ENCODE assay signal across 9 mouse cellular contexts in the genomic region with DNA sequence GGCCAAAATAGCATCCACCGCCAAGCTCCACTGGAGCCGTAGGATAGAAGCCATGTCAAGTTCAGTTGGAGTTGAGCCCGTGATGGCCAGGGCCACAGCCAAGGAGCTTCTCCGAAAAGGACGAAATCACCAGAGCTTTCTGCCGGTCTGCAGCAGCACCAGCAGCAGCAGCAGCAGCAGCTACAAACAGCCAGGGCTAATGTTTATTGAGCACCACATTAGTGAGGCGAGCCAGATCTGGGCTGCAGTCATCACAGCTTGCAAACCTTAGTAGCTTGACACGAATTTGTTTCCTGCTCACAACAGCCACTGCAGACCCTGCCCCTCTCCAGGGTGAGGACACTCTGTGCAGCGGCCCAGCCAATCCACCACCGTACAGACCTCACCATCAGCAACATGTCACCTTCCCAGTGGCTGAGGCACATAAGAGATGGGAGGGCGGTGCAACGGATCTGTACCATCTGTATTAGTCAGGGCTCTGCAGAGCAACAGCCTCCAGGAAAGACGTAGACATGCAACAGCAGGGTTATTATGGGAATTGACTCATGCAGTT.
A peak's percentile ranks its signal among the peaks of the same experiment; 100 is the strongest.
DNase-seq lines count a peak whose midpoint lies in the region; ATAC-seq and TF ChIP-seq lines count a peak whose summit lies in the region.
"Had no signal": no experiment of that assay in that cellular context is flagged by ENCODE, and none has a peak within 500 bp of the region (broad histone marks: within the 10 kb centered on the region; RNA-seq: fewer than 3 reads in every experiment).

No protein-coding gene starts in this region.

- WGBS in forebrain, embryonic 15.5 days, result 78% methylated on average over 13 of the region's 13 CpGs
- WGBS in forebrain, embryonic 11.5 days, result 90% methylated on average over 13 of the region's 13 CpGs
- 57% methylated on average over 13 of the region's 13 CpGs for WGBS in hindbrain, embryonic 16.5 days
- WGBS in liver, postnatal 0 days (ENCODE audit: insufficient replicate concordance), result 67% methylated on average over 13 of the region's 13 CpGs
- 79% methylated on average over 13 of the region's 13 CpGs for WGBS in kidney, adult 2 months

- no peak overlapping the region for H3K9ac ChIP-seq in forebrain, embryonic 15.5 days (replicated peaks)
- no peak overlapping the region for H3K9ac ChIP-seq in forebrain, embryonic 11.5 days (ENCODE audit: low read length)
- no peak overlapping the region for H3K9ac ChIP-seq in hindbrain, embryonic 16.5 days (ENCODE audit: low read depth, low read length)
- no peak overlapping the region for H3K9ac ChIP-seq in liver, postnatal 0 days (replicated peaks)
- H3K9ac ChIP-seq: midbrain, embryonic 12.5 days had no signal

- H3K9me3 ChIP-seq in forebrain, embryonic 15.5 days, result no peaks in the 10 kb centered on the region
- no peaks in the 10 kb centered on the region for H3K9me3 ChIP-seq in forebrain, embryonic 11.5 days (ENCODE audit: control insufficient read depth, low read length)
- H3K9me3 ChIP-seq in hindbrain, embryonic 16.5 days (ENCODE audit: control insufficient read depth, low read length), result no peaks in the 10 kb centered on the region
- no peaks in the 10 kb centered on the region for H3K9me3 ChIP-seq in liver, postnatal 0 days (ENCODE audit: low read length)
- H3K9me3 ChIP-seq: midbrain, embryonic 12.5 days had no signal

- no peak for TF ChIP-seq CTCF in brain, embryonic 14.5 days (IDR thresholded peaks at IDR 0.05; ENCODE audit: borderline replicate concordance, extremely low read depth, insufficient read depth, insufficient read length)
- TF ChIP-seq CTCF in liver, postnatal 0 days (IDR thresholded peaks at IDR 0.05; ENCODE audit: low read depth), result no peak
- TF ChIP-seq CTCF in kidney, adult 2 months (conservative IDR thresholded peaks at IDR 0.05; ENCODE audit: insufficient read depth, insufficient read length, low read depth, low read length), result no peak

- no peaks in the 10 kb centered on the region for H3K36me3 ChIP-seq in forebrain, embryonic 15.5 days
- no peaks in the 10 kb centered on the region for H3K36me3 ChIP-seq in forebrain, embryonic 11.5 days (ENCODE audit: control insufficient read depth, insufficient read depth, low read length)
- no peaks in the 10 kb centered on the region for H3K36me3 ChIP-seq in hindbrain, embryonic 16.5 days (ENCODE audit: control insufficient read depth, insufficient read depth, low read length)
- no peaks in the 10 kb centered on the region for H3K36me3 ChIP-seq in liver, postnatal 0 days (replicated peaks; ENCODE audit: insufficient read depth, low read length)
- no peaks in the 10 kb centered on the region for H3K36me3 ChIP-seq in kidney, adult 2 months (ENCODE audit: control insufficient read depth, insufficient read depth, low read length)
- H3K36me3 ChIP-seq: midbrain, embryonic 12.5 days had no signal

- no peak overlapping the region for H3K27ac ChIP-seq in forebrain, embryonic 15.5 days (replicated peaks)
- H3K27ac ChIP-seq in forebrain, embryonic 11.5 days (ENCODE audit: low read depth, low read length), result no peak overlapping the region
- H3K27ac ChIP-seq in hindbrain, embryonic 16.5 days (ENCODE audit: low read depth, low read length), result peak overlapping the region; percentile 13
- no peak overlapping the region for H3K27ac ChIP-seq in liver, postnatal 0 days (ENCODE audit: low read depth)
- no peak overlapping the region for H3K27ac ChIP-seq in kidney, adult 2 months (ENCODE audit: insufficient read depth, low read depth, low read length)
- H3K27ac ChIP-seq: midbrain, embryonic 12.5 days had no signal

- no peak overlapping the region for H3K4me3 ChIP-seq in forebrain, embryonic 15.5 days
- no peak overlapping the region for H3K4me3 ChIP-seq in forebrain, embryonic 11.5 days (ENCODE audit: low read depth, low read length)
- H3K4me3 ChIP-seq in hindbrain, embryonic 16.5 days (ENCODE audit: low read length), result no peak overlapping the region
- no peak overlapping the region for H3K4me3 ChIP-seq in liver, postnatal 0 days (ENCODE audit: low read depth, low read length)
- no peak overlapping the region for H3K4me3 ChIP-seq in kidney, adult 2 months (ENCODE audit: insufficient read depth, low read depth, low read length)
- H3K4me3 ChIP-seq: midbrain, embryonic 12.5 days had no signal

- no peak for TF ChIP-seq POLR2A in brain, embryonic 14.5 days (IDR thresholded peaks at IDR 0.05; ENCODE audit: borderline replicate concordance, extremely low read depth, insufficient read depth, insufficient read length, poor library complexity, severe bottlenecking)
- no peak for TF ChIP-seq POLR2A in kidney, adult 2 months (IDR thresholded peaks at IDR 0.05; ENCODE audit: low read depth, low read length)

- no peak for TF ChIP-seq EP300 in liver, postnatal 0 days (IDR thresholded peaks at IDR 0.05; ENCODE audit: low read depth)

- no peak for DNase-seq in forebrain, embryonic 11.5 days (ENCODE audit: low spot score)
- DNase-seq in brain, embryonic 14.5 days (ENCODE audit: low read depth), result peak; percentile 41
- DNase-seq in lung, postnatal 14 days, result peak; percentile 31
- no peak for DNase-seq in thymus, postnatal 0 days (ENCODE audit: low spot score)
- no peak for DNase-seq in liver, postnatal 0 days
- DNase-seq in kidney, adult 2 months, result no peak

- 0 out of 2 replicates have a peak, but pooled peaks have one; percentile 30 for ATAC-seq in forebrain, embryonic 15.5 days (replicated peaks)
- no peak for ATAC-seq in forebrain, embryonic 11.5 days (replicated peaks; ENCODE audit: low FRiP score)
- ATAC-seq in hindbrain, embryonic 16.5 days, result peak; percentile 84
- no peak for ATAC-seq in liver, postnatal 0 days

- H3K27me3 ChIP-seq in forebrain, embryonic 15.5 days, result no peaks in the 10 kb centered on the region
- no peaks in the 10 kb centered on the region for H3K27me3 ChIP-seq in forebrain, embryonic 11.5 days (ENCODE audit: control insufficient read depth, insufficient read depth, low read length)
- H3K27me3 ChIP-seq in hindbrain, embryonic 16.5 days (replicated peaks; ENCODE audit: control insufficient read depth, insufficient read depth, low read length), result no peaks in the 10 kb centered on the region
- no peaks in the 10 kb centered on the region for H3K27me3 ChIP-seq in liver, postnatal 0 days (ENCODE audit: insufficient read depth, low read length)
- no peaks in the 10 kb centered on the region for H3K27me3 ChIP-seq in kidney, adult 2 months (replicated peaks; ENCODE audit: control insufficient read depth, insufficient read depth, low read length)

- H3K4me1 ChIP-seq in forebrain, embryonic 15.5 days, result peaks cover 7% of the 10 kb centered on the region; the same call in 1 of the 2 replicates
- no peaks in the 10 kb centered on the region for H3K4me1 ChIP-seq in forebrain, embryonic 11.5 days (replicated peaks; ENCODE audit: control insufficient read depth, insufficient read depth, low read length)
- no peaks in the 10 kb centered on the region; the same call in 1 of the 2 replicates for H3K4me1 ChIP-seq in hindbrain, embryonic 16.5 days (ENCODE audit: control insufficient read depth, insufficient read depth, low read depth, low read length)
- H3K4me1 ChIP-seq in liver, postnatal 0 days (ENCODE audit: insufficient read depth), result no peaks in the 10 kb centered on the region
- H3K4me1 ChIP-seq in kidney, adult 2 months (ENCODE audit: control insufficient read depth, insufficient read depth, low read length), result no peaks in the 10 kb centered on the region; the same call in 1 of the 2 replicates

- no peak overlapping the region for H3K4me2 ChIP-seq in forebrain, embryonic 15.5 days (replicated peaks)
- no peak overlapping the region for H3K4me2 ChIP-seq in forebrain, embryonic 11.5 days (ENCODE audit: low read depth, low read length, severe bottlenecking)
- H3K4me2 ChIP-seq in hindbrain, embryonic 16.5 days (ENCODE audit: low read length), result no peak overlapping the region
- H3K4me2 ChIP-seq in liver, postnatal 0 days (ENCODE audit: low read depth, low read length), result no peak overlapping the region
- H3K4me2 ChIP-seq: midbrain, embryonic 12.5 days had no signal

Comparison
In these comparisons a context has a peak if more than half of its experiments do, and no peak if none do; other contexts are left out.
1. ATAC-seq: peak in forebrain, embryonic 15.5 days (single experiment) and hindbrain, embryonic 16.5 days (single experiment); none in forebrain, embryonic 11.5 days (single experiment) and liver, postnatal 0 days (single experiment).
2. DNase-seq: peak in brain, embryonic 14.5 days (single experiment) and lung, postnatal 14 days (single experiment); none in forebrain, embryonic 11.5 days (single experiment), thymus, postnatal 0 days (single experiment), liver, postnatal 0 days (single experiment) and kidney, adult 2 months (single experiment).